ENCODE assay signal across 12 mouse cellular contexts in genomic region chr5:146896973-146897372, GRCm38 (mm10). TPM values are rescaled to one million over a fixed set of nuclear protein-coding genes. Genes with fewer than 3 reads are reported as not detected.
A peak's percentile ranks its signal among the peaks of the same experiment; 100 is the strongest.
DNase-seq lines count a peak whose midpoint lies in the region; ATAC-seq lines count a peak whose summit lies in the region.
"Had no signal": no experiment of that assay in that cellular context is flagged by ENCODE, and none has a peak within 500 bp of the region (broad histone marks: within the 10 kb centered on the region; RNA-seq: fewer than 3 reads in every experiment).

No protein-coding gene starts in this region.

- DNase-seq in midbrain, embryonic 14.5 days: peak; percentile 27
- peak; percentile 83 for DNase-seq in ZHBTc4 (ENCODE audit: low read depth, low spot score)
- DNase-seq in neural tube, embryonic 10.5 days (ENCODE audit: extremely low spot score, low spot score): no peak
- DNase-seq in left cerebral cortex, postnatal 25 days (ENCODE audit: low spot score in 2 of 2): no peak
- DNase-seq: kidney, adult 11 months; thymus, postnatal 14 days had no signal

- intact Hi-C loops in left cerebral cortex, postnatal 25 days (cut with DNase I): no loop called here

- no peak overlapping the region for H3K4me2 ChIP-seq in midbrain, embryonic 14.5 days (ENCODE audit: low read length)
- no peak overlapping the region for H3K4me2 ChIP-seq in midbrain, embryonic 15.5 days
- 0 out of 2 replicates have a peak overlapping the region, but pooled peaks have one; percentile 12 for H3K4me2 ChIP-seq in liver, embryonic 16.5 days (ENCODE audit: low read depth, low read length)
- no peak overlapping the region for H3K4me2 ChIP-seq in intestine, embryonic 15.5 days (replicated peaks)
- H3K4me2 ChIP-seq: neural tube, embryonic 12.5 days had no signal

- H3K27ac ChIP-seq in midbrain, embryonic 14.5 days (replicated peaks; ENCODE audit: low read depth, low read length): no peak overlapping the region
- no peak overlapping the region for H3K27ac ChIP-seq in midbrain, embryonic 15.5 days
- H3K27ac ChIP-seq in liver, embryonic 16.5 days (ENCODE audit: low read length): no peak overlapping the region
- H3K27ac ChIP-seq in intestine, embryonic 15.5 days: no peak overlapping the region
- H3K27ac ChIP-seq: heart, embryonic 10.5 days; neural tube, embryonic 12.5 days had no signal

- H3K4me1 ChIP-seq in midbrain, embryonic 14.5 days (ENCODE audit: control insufficient read depth, insufficient read depth, low read length): no peaks in the 10 kb centered on the region
- no peaks in the 10 kb centered on the region for H3K4me1 ChIP-seq in midbrain, embryonic 15.5 days
- H3K4me1 ChIP-seq in liver, embryonic 16.5 days (ENCODE audit: control insufficient read depth, low read depth, low read length): no peaks in the 10 kb centered on the region
- H3K4me1 ChIP-seq in intestine, embryonic 15.5 days (replicated peaks): no peaks in the 10 kb centered on the region
- H3K4me1 ChIP-seq: heart, embryonic 10.5 days; neural tube, embryonic 12.5 days had no signal

- 78% methylated on average over 13 of the region's 13 CpGs for WGBS in midbrain, embryonic 14.5 days
- 72% methylated on average over 13 of the region's 13 CpGs for WGBS in midbrain, embryonic 15.5 days
- 27% methylated on average over 13 of the region's 13 CpGs for WGBS in liver, embryonic 16.5 days (ENCODE audit: insufficient replicate concordance)
- WGBS in intestine, embryonic 15.5 days: 77% methylated on average over 13 of the region's 13 CpGs

- ATAC-seq in midbrain, embryonic 14.5 days (ENCODE audit: low FRiP score, low TSS enrichment): no peak
- ATAC-seq in midbrain, embryonic 15.5 days (replicated peaks): no peak
- no peak for ATAC-seq in liver, embryonic 16.5 days (ENCODE audit: low read depth)
- ATAC-seq in intestine, embryonic 15.5 days: no peak
- ATAC-seq: Patski had no signal

- H3K36me3 ChIP-seq in midbrain, embryonic 14.5 days (ENCODE audit: control insufficient read depth, insufficient read depth, low read length): no peaks in the 10 kb centered on the region
- no peaks in the 10 kb centered on the region for H3K36me3 ChIP-seq in midbrain, embryonic 15.5 days (replicated peaks)
- no peaks in the 10 kb centered on the region for H3K36me3 ChIP-seq in liver, embryonic 16.5 days (ENCODE audit: control insufficient read depth, insufficient read depth)
- no peaks in the 10 kb centered on the region for H3K36me3 ChIP-seq in intestine, embryonic 15.5 days
- H3K36me3 ChIP-seq: heart, embryonic 10.5 days; neural tube, embryonic 12.5 days had no signal

- no peaks in the 10 kb centered on the region for H3K9me3 ChIP-seq in midbrain, embryonic 14.5 days (ENCODE audit: control insufficient read depth, low read length)
- no peaks in the 10 kb centered on the region for H3K9me3 ChIP-seq in midbrain, embryonic 15.5 days
- no peaks in the 10 kb centered on the region for H3K9me3 ChIP-seq in liver, embryonic 16.5 days (replicated peaks; ENCODE audit: control insufficient read depth, low read length)
- no peaks in the 10 kb centered on the region for H3K9me3 ChIP-seq in intestine, embryonic 15.5 days
- H3K9me3 ChIP-seq: heart, embryonic 10.5 days; neural tube, embryonic 12.5 days had no signal

- no peak overlapping the region for H3K4me3 ChIP-seq in midbrain, embryonic 14.5 days (replicated peaks; ENCODE audit: low read depth, low read length)
- no peak overlapping the region for H3K4me3 ChIP-seq in midbrain, embryonic 15.5 days
- H3K4me3 ChIP-seq in liver, embryonic 16.5 days (ENCODE audit: low read depth, low read length): no peak overlapping the region
- no peak overlapping the region for H3K4me3 ChIP-seq in intestine, embryonic 15.5 days (replicated peaks)
- H3K4me3 ChIP-seq: heart, embryonic 10.5 days; neural tube, embryonic 12.5 days had no signal

- H3K9ac ChIP-seq in midbrain, embryonic 14.5 days (replicated peaks; ENCODE audit: low read length): no peak overlapping the region
- H3K9ac ChIP-seq in midbrain, embryonic 15.5 days: no peak overlapping the region
- no peak overlapping the region for H3K9ac ChIP-seq in liver, embryonic 16.5 days (ENCODE audit: low read depth, low read length)
- H3K9ac ChIP-seq in intestine, embryonic 15.5 days: no peak overlapping the region
- H3K9ac ChIP-seq: neural tube, embryonic 12.5 days had no signal

- H3K27me3 ChIP-seq in midbrain, embryonic 14.5 days (ENCODE audit: control insufficient read depth, insufficient read depth, low read length): no peaks in the 10 kb centered on the region
- H3K27me3 ChIP-seq in midbrain, embryonic 15.5 days (replicated peaks): no peaks in the 10 kb centered on the region
- H3K27me3 ChIP-seq in liver, embryonic 16.5 days (ENCODE audit: control insufficient read depth, insufficient read depth, low read depth, low read length): no peaks in the 10 kb centered on the region
- H3K27me3 ChIP-seq in intestine, embryonic 15.5 days (replicated peaks): no peaks in the 10 kb centered on the region
- H3K27me3 ChIP-seq: neural tube, embryonic 12.5 days; Patski had no signal

RNA-seq across cellular contexts. Expression of gene Gtf3a, which starts 51.5 kb away (rescaled TPM):
- polyA plus RNA-seq in midbrain, embryonic 14.5 days (2014; fragmentation: Nextera tagmentation; extraction: Ambion mirVana): 102 and 110 TPM in 2 replicates
- 110 and 116 TPM in 2 replicates for polyA plus RNA-seq in midbrain, embryonic 15.5 days (2015; fragmentation: Nextera tagmentation; extraction: Ambion mirVana)
- 42.7 and 46.7 TPM in 2 replicates for polyA plus RNA-seq in liver, embryonic 16.5 days (2015; fragmentation: Nextera tagmentation; extraction: Ambion mirVana)
- 10 to 100 TPM; 25.3 to 25.4 TPM for total RNA-seq in left cerebral cortex, postnatal 25 days (2021)
- 132 TPM in 2 replicates for polyA plus RNA-seq in intestine, embryonic 15.5 days (2015; fragmentation: Nextera tagmentation; extraction: Ambion mirVana)

RNA-seq across cellular contexts. Expression of gene Rasl11a, which starts 52.1 kb away (rescaled TPM):
- 6.9 and 8.2 TPM in 2 replicates for polyA plus RNA-seq in midbrain, embryonic 14.5 days (2014; fragmentation: Nextera tagmentation; extraction: Ambion mirVana)
- polyA plus RNA-seq in midbrain, embryonic 15.5 days (2015; fragmentation: Nextera tagmentation; extraction: Ambion mirVana): 7.4 and 9.2 TPM in 2 replicates
- 2.6 and 2.7 TPM in 2 replicates for polyA plus RNA-seq in liver, embryonic 16.5 days (2015; fragmentation: Nextera tagmentation; extraction: Ambion mirVana)
- 10 to 100 TPM in 1 of 2 experiments, 1 to 10 TPM in 1; 7.1 to 11.2 TPM for total RNA-seq in left cerebral cortex, postnatal 25 days (2021)
- polyA plus RNA-seq in intestine, embryonic 15.5 days (2015; fragmentation: Nextera tagmentation; extraction: Ambion mirVana): 26.8 and 32.7 TPM in 2 replicates

Comparison
In these comparisons a context has a peak if more than half of its experiments do, and no peak if none do; other contexts are left out.
1. DNase-seq: peak in midbrain, embryonic 14.5 days (single experiment) and ZHBTc4 (single experiment); none in neural tube, embryonic 10.5 days (single experiment) and left cerebral cortex, postnatal 25 days (0 of 2).